8 mouse cellular contexts compared by ENCODE assay signal in genomic region chr13:22039951-22040463, GRCm38 (mm10). TPM values are rescaled to one million over a fixed set of nuclear protein-coding genes. Genes with fewer than 3 reads are reported as not detected.
DNase-seq lines count a peak whose midpoint lies in the region; ATAC-seq and TF ChIP-seq lines count a peak whose summit lies in the region.

No protein-coding gene starts in this region.

- H3K4me2 ChIP-seq in embryonic facial prominence, embryonic 11.5 days (ENCODE audit: low read depth, low read length), result peak overlapping the region; percentile 72
- H3K4me2 ChIP-seq in intestine, embryonic 15.5 days (replicated peaks), result peak overlapping the region; percentile 58
- H3K4me2 ChIP-seq in midbrain, postnatal 0 days (ENCODE audit: low read depth, low read length, poor library complexity, severe bottlenecking), result peak overlapping the region; percentile 59

- ATAC-seq in embryonic facial prominence, embryonic 11.5 days (replicated peaks; ENCODE audit: insufficient number of reproducible peaks, low FRiP score, low TSS enrichment, low read depth), result no peak
- ATAC-seq in intestine, embryonic 15.5 days, result no peak
- ATAC-seq in midbrain, postnatal 0 days (ENCODE audit: low FRiP score), result no peak

- peak overlapping the region; percentile 56 for H3K4me3 ChIP-seq in layer of hippocampus, adult 2 months
- H3K4me3 ChIP-seq in embryonic facial prominence, embryonic 11.5 days (ENCODE audit: low read depth, low read length), result peak overlapping the region; percentile 42
- peak overlapping the region; percentile 32 for H3K4me3 ChIP-seq in intestine, embryonic 15.5 days (replicated peaks)
- H3K4me3 ChIP-seq in midbrain, postnatal 0 days (ENCODE audit: low read depth, low read length), result 0 out of 2 replicates have a peak overlapping the region, but pooled peaks have one; percentile 36

- H3K36me3 ChIP-seq in embryonic facial prominence, embryonic 11.5 days (replicated peaks; ENCODE audit: control insufficient read depth, insufficient read depth, low read depth, low read length), result no peaks in the 10 kb centered on the region
- H3K36me3 ChIP-seq in intestine, embryonic 15.5 days, result no peaks in the 10 kb centered on the region
- H3K36me3 ChIP-seq in midbrain, postnatal 0 days (ENCODE audit: insufficient read depth, low read length), result no peaks in the 10 kb centered on the region

- no peaks in the 10 kb centered on the region for H3K9me3 ChIP-seq in embryonic facial prominence, embryonic 11.5 days (replicated peaks; ENCODE audit: control insufficient read depth, low read length)
- no peaks in the 10 kb centered on the region for H3K9me3 ChIP-seq in intestine, embryonic 15.5 days
- no peaks in the 10 kb centered on the region for H3K9me3 ChIP-seq in midbrain, postnatal 0 days (ENCODE audit: low read length)

- no peak for DNase-seq in layer of hippocampus, adult 2 months (ENCODE audit: low spot score in 2 of 2)
- no peak for DNase-seq in layer of hippocampus, adult 9-10 months (ENCODE audit: low spot score)
- peak; percentile 46 for DNase-seq in embryonic facial prominence, embryonic 11.5 days (ENCODE audit: low spot score)
- no peak for DNase-seq in midbrain, postnatal 0 days (ENCODE audit: low spot score)
- no peak for DNase-seq in cerebellum, postnatal 36 days
- no peak for DNase-seq in yolk sac, embryonic 10.5 days (ENCODE audit: low spot score)
- DNase-seq in spleen, adult 12 weeks (ENCODE audit: low spot score), result no peak

- WGBS in embryonic facial prominence, embryonic 11.5 days, result 2% methylated on average over 2 of the region's 2 CpGs
- WGBS in intestine, embryonic 15.5 days, result 0% methylated on average over 2 of the region's 2 CpGs
- 8% methylated on average over 2 of the region's 2 CpGs for WGBS in midbrain, postnatal 0 days

- peak overlapping the region; percentile 86; the same call in 1 of the 2 replicates for H3K27ac ChIP-seq in layer of hippocampus, adult 2 months
- H3K27ac ChIP-seq in embryonic facial prominence, embryonic 11.5 days (replicated peaks; ENCODE audit: low read depth, low read length), result peak overlapping the region; percentile 97
- peak overlapping the region; percentile 84 for H3K27ac ChIP-seq in intestine, embryonic 15.5 days
- H3K27ac ChIP-seq in midbrain, postnatal 0 days (ENCODE audit: low read depth, low read length), result no peak overlapping the region

- H3K27me3 ChIP-seq in embryonic facial prominence, embryonic 11.5 days (ENCODE audit: control insufficient read depth, insufficient read depth, low read length), result no peaks in the 10 kb centered on the region
- no peaks in the 10 kb centered on the region for H3K27me3 ChIP-seq in intestine, embryonic 15.5 days (replicated peaks)
- no peaks in the 10 kb centered on the region for H3K27me3 ChIP-seq in midbrain, postnatal 0 days (ENCODE audit: insufficient read depth, low read length)

- H3K9ac ChIP-seq in embryonic facial prominence, embryonic 11.5 days (replicated peaks; ENCODE audit: low read length), result peak overlapping the region; percentile 67
- H3K9ac ChIP-seq in intestine, embryonic 15.5 days, result peak overlapping the region; percentile 30; the same call in 1 of the 2 replicates
- no peak overlapping the region for H3K9ac ChIP-seq in midbrain, postnatal 0 days (replicated peaks; ENCODE audit: low read length, poor library complexity, severe bottlenecking)

- TF ChIP-seq CTCF in layer of hippocampus, adult 2 months (conservative IDR thresholded peaks at IDR 0.05), result no peak
- TF ChIP-seq CTCF in midbrain, postnatal 0 days (IDR thresholded peaks at IDR 0.05), result no peak

- no peaks in the 10 kb centered on the region for H3K4me1 ChIP-seq in embryonic facial prominence, embryonic 11.5 days (ENCODE audit: control insufficient read depth, insufficient read depth, low read length)
- H3K4me1 ChIP-seq in intestine, embryonic 15.5 days (replicated peaks), result peaks cover 10% of the 10 kb centered on the region; the same call in 1 of the 2 replicates
- peaks cover 14% of the 10 kb centered on the region for H3K4me1 ChIP-seq in midbrain, postnatal 0 days (ENCODE audit: insufficient read depth, low read length)

RNA-seq across cellular contexts. Expression of gene Hist1h4i, which starts 1.2 kb away (rescaled TPM):
- total RNA-seq in layer of hippocampus, adult 2 months (2021), result 10 to 100 TPM; 64.2 to 71.7 TPM
- 31.9 and 34.5 TPM in 2 replicates for polyA plus RNA-seq in embryonic facial prominence, embryonic 11.5 days (2014; fragmentation: Nextera tagmentation; extraction: Ambion mirVana)
- polyA plus RNA-seq in intestine, embryonic 15.5 days (2015; fragmentation: Nextera tagmentation; extraction: Ambion mirVana), result 21.0 and 23.6 TPM in 2 replicates
- total RNA-seq in midbrain, postnatal 0 days (2014; rRNA removed), result 10.0 and 19.2 TPM in 2 replicates
- 2.2 and 2.5 TPM in 2 replicates for polyA plus RNA-seq in midbrain, postnatal 0 days (2015; fragmentation: Nextera tagmentation; extraction: Ambion mirVana)

RNA-seq across cellular contexts. Expression of gene Hist1h2ag, which starts 2.7 kb away (rescaled TPM):
- 10 to 100 TPM; 16.5 to 20.6 TPM for total RNA-seq in layer of hippocampus, adult 2 months (2021)
- 99.8 and 102 TPM in 2 replicates for polyA plus RNA-seq in embryonic facial prominence, embryonic 11.5 days (2014; fragmentation: Nextera tagmentation; extraction: Ambion mirVana)
- 23.9 and 40.6 TPM in 2 replicates for polyA plus RNA-seq in intestine, embryonic 15.5 days (2015; fragmentation: Nextera tagmentation; extraction: Ambion mirVana)
- 84.2 and 252 TPM in 2 replicates for total RNA-seq in midbrain, postnatal 0 days (2014; rRNA removed)
- polyA plus RNA-seq in midbrain, postnatal 0 days (2015; fragmentation: Nextera tagmentation; extraction: Ambion mirVana), result 2.5 TPM in 1 of 2 replicates, not detected in the other

RNA-seq across cellular contexts. Expression of gene Hist1h2bj, which starts 3.0 kb away (rescaled TPM):
- total RNA-seq in layer of hippocampus, adult 2 months (2021), result 10 to 100 TPM; 12.9 to 15.9 TPM
- 14.2 and 16.0 TPM in 2 replicates for polyA plus RNA-seq in embryonic facial prominence, embryonic 11.5 days (2014; fragmentation: Nextera tagmentation; extraction: Ambion mirVana)
- 9.6 and 9.9 TPM in 2 replicates for polyA plus RNA-seq in intestine, embryonic 15.5 days (2015; fragmentation: Nextera tagmentation; extraction: Ambion mirVana)
- 161 and 335 TPM in 2 replicates for total RNA-seq in midbrain, postnatal 0 days (2014; rRNA removed)
- 2.7 and 3.2 TPM in 2 replicates for polyA plus RNA-seq in midbrain, postnatal 0 days (2015; fragmentation: Nextera tagmentation; extraction: Ambion mirVana)

RNA-seq across cellular contexts. Expression of gene Hist1h2bk, which starts 4.3 kb away (rescaled TPM):
- 10 to 100 TPM; 23.5 to 24.4 TPM for total RNA-seq in layer of hippocampus, adult 2 months (2021)
- 15.9 and 24.3 TPM in 2 replicates for polyA plus RNA-seq in embryonic facial prominence, embryonic 11.5 days (2014; fragmentation: Nextera tagmentation; extraction: Ambion mirVana)
- polyA plus RNA-seq in intestine, embryonic 15.5 days (2015; fragmentation: Nextera tagmentation; extraction: Ambion mirVana), result 5.0 and 5.8 TPM in 2 replicates
- total RNA-seq in midbrain, postnatal 0 days (2014; rRNA removed), result 112 and 321 TPM in 2 replicates
- polyA plus RNA-seq in midbrain, postnatal 0 days (2015; fragmentation: Nextera tagmentation; extraction: Ambion mirVana), result not detected in 2 replicates

RNA-seq across cellular contexts. Expression of gene Hist1h2ah, which starts 4.6 kb away (rescaled TPM):
- 10 to 100 TPM; 12.5 to 17.0 TPM for total RNA-seq in layer of hippocampus, adult 2 months (2021)
- 4.2 and 20.5 TPM in 2 replicates for polyA plus RNA-seq in embryonic facial prominence, embryonic 11.5 days (2014; fragmentation: Nextera tagmentation; extraction: Ambion mirVana)
- polyA plus RNA-seq in intestine, embryonic 15.5 days (2015; fragmentation: Nextera tagmentation; extraction: Ambion mirVana), result 3.0 and 7.8 TPM in 2 replicates
- 4.5 and 62.6 TPM in 2 replicates for total RNA-seq in midbrain, postnatal 0 days (2014; rRNA removed)
- 6.9 TPM in 1 of 2 replicates, not detected in the other for polyA plus RNA-seq in midbrain, postnatal 0 days (2015; fragmentation: Nextera tagmentation; extraction: Ambion mirVana)
